Mouse (Mus musculus) heart, postnatal 25 days (tissue): ENCODE measurements around the gene Clspn. TPM values are rescaled to one million over a fixed set of nuclear protein-coding genes. Genes with fewer than 3 reads are reported as not detected.

Experiments used
- DNase-seq: peaks from one replicate; pipeline ENCODE4 v3.0.0; 2022; ENCODE audit warnings: low spot score
- intact Hi-C: fragments of 180-260 bp; cut with DNase I; formaldehyde crosslinking; loops from one replicate; pipeline ENCODE4 v1.15.1; 2025
- total RNA-seq, 2 experiments: library from RNA; stranded (reverse); gene quantifications; 2 replicates each; pipeline ENCODE4 v1.2.3; 2021

The Clspn gene
- total RNA-seq, 2 experiments from 2014 or later: 0.64 to 1.1 TPM

DNA sequence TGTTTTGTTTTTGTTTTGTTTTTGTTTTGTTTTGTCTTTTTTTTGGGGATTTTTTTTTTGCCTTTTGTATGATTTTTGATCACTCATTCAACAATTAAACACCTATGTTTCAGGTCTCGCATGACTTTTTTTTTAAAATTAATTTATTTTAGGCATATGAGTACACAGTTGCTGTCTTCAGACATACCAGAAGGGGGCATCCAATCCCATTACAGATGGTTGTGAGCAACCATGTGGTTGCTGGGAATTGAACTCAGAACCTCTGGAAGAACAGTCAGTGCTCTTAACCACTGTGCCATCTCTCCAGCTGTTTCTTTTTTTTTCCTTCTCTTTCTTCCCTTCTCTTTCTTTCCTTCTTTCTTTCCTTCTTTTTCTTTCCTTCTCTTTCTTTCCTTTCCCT is 3.0 kb upstream of the Clspn start:
- DNase-seq: no peak

DNA sequence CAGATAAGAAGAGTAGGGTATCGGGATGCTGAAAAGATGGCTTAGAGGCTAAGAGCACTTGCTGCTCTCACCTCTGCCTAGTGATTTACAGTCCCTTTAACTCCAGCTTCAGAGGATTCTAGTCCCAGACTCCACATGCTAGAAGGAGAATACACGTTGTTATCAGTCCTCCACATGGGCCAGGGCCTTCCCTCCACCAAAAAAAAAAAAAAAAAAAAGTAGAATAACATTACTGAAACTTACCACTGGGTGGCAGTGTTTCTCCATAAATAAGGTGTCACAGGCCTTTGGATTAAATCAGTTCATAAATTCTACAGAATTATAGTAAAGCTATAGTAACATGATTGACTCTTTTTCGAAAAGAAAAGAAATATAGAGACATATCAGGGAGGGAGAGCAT is 2.3 kb upstream of the Clspn start:
- no peak for DNase-seq
- intact Hi-C loops: loop anchor here (2.0 to 10.0 kb wide), 3 partner anchors 188 to 690 kb away; partner anchors contain the start of gene Smim12

More for the DNA sequence above, 3.0 kb upstream of the Clspn start:
- intact Hi-C loops: loop anchor here (2.0 to 10.0 kb wide), 3 partner anchors 189 to 691 kb away; partner anchors contain the start of gene Smim12

DNA sequence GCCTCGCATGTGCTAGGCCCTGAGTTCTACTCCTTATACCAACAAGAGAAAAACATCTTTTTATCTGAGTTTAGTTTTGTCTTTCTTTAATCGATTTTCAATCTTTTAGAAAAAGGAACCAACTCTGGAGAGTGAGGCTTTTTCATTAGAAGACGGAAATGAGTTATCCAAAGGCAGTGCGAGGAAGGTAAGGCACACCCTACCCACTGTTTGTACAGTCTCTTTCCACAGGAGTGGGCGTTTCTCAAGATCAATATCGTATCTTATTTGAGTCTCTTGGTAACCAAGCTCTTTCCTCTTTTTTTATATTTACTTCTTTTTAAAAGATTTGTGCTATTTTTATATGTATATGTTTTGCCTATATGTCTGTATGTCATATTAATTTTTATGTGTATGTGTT is 7.1 kb downstream of the Clspn start:
- intact Hi-C loops: no loop called here
- DNase-seq: no peak

DNA sequence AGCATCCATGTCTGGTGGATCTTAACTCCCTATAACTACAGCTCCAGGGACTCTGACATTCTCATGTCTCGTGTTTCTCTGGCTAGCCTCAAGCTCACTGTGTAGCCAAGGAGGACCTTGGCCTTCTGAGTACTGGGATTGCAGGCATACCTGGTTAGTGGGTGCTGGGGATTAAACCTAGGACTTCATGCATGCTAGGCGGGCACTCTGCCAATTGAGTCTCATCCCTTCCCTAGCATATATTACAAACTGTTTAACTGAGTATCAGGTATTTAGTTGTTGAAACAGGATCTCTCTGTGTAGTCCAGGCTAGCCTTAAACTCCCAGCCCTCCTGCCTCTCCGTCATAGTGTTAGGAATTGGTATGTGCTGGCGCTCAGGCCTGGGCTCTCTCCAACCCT is 10.5 kb downstream of the Clspn start:
- intact Hi-C loops: no loop called here

DNA sequence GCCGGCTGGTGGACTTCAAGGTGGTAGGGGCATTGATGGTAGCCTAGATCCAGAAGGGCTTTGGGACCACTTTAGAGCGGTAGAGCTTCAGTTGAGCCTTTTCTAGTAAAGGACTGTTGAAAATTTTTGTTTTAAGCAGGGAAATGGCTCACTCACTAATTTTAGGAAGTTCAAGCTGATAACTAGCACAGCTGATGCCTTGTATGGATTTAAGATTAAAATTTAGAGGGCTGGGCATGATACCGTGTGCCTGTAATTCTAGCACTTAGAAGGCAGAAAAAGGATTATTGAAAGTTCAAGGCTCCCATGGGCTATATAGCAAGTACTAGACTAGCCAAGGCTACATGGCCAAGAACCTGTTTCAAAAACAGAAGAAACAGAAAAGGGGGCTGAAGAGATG is 13.0 kb downstream of the Clspn start:
- no peak for DNase-seq
- intact Hi-C loops: no loop called here

More for the DNA sequence above, 10.5 kb downstream of the Clspn start:
- no peak for DNase-seq

DNA sequence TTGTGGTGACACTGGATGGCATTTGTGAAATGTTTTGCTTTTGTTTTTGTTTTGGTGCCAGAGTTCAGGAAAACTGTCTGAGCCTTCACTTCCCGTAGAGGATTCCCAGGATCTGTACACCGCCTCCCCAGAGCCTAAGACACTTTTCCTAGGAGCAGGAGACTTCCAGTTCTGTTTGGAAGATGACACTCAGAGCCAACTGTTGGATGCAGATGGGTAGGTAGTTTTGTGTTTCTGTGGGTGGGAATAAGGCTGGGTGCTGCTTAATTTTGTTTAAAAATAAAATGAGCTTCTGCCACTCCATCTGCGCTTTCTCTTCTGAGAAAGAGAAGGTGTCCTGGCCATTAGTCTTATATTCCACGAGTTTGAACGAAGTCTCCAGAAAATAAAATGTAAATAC is 19.5 kb downstream of the Clspn start:
- intact Hi-C loops: no loop called here
- no peak for DNase-seq

DNA sequence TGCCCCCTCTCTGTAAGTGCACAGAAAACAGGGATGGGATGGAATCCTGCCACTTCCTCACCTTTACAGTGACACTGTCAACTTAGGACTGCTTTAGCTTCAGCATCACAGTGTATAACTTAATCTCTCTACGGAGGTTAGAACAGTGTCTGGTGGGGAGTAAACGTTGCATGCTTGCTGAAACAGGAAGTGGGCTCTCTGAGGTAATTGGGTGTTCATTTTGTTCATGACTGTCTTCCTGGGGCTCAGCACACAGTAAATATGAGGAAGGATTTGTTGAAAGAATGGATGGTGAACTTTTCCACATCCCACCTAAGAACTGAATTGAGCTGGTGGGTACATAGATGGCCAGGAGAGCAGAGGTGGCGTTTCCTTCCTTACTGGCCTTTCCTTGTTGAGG is 21.2 kb downstream of the Clspn start:
- no peak for DNase-seq
- intact Hi-C loops: no loop called here

DNA sequence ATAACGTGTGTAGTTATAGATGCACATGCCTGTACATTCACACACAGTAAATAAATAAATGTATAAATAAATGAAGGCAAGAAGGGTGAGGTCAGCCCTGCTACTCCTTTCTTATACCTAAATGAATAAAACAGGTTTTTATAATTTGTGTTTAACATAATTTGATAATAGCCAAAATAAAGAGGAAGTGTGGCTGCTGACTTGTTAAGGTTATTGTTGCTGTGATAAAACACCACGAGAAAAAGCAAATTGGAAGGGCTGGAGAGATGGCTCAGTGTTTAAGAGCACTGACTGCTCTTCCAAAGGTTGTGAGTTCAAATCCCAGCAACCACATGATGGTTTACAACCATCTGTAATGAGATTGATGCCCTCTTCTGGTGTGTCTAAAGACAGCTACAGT is 22.3 kb downstream of the Clspn start:
- DNase-seq: no peak
- intact Hi-C loops: no loop called here

DNA sequence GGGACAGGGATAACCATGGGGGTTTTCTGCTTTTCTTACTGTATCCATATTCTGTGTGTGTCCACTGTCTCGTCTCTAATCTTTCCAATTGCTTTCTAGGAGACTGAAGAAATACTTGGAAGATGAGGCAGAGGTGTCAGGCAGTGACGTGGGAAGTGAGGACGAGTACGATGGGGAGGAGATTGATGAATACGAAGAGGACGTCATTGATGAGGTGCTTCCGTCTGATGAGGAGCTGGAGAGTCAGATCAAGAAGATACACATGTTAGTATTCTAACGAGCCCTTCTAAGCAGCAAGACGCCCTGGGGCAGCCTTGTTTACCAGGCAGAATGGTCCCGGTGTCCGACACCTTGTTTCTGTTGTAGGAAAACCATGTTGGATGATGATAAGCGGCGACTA is 29.0 kb downstream of the Clspn start:
- intact Hi-C loops: no loop called here
- DNase-seq: no peak

DNA sequence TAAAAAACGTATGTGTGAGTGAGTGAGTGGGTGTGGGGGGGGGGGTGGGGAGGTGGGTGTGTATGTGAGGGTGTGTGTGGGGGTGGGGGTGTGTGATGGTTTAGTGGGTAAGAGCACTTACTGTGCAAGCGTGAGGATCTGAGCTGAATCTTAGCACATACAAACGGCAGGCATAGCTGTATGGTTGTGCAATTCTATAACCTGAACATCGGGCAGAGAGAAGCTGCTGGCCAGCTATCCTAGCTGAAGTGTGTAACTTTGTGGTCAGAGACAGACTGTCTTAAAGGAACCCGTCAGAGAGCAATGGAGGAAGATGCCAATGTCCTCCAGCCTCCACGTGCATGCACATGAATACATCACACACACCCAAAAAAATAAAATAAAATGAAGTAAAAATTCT is 35.3 kb downstream of the Clspn start:
- no peak for DNase-seq
- intact Hi-C loops: no loop called here

DNA sequence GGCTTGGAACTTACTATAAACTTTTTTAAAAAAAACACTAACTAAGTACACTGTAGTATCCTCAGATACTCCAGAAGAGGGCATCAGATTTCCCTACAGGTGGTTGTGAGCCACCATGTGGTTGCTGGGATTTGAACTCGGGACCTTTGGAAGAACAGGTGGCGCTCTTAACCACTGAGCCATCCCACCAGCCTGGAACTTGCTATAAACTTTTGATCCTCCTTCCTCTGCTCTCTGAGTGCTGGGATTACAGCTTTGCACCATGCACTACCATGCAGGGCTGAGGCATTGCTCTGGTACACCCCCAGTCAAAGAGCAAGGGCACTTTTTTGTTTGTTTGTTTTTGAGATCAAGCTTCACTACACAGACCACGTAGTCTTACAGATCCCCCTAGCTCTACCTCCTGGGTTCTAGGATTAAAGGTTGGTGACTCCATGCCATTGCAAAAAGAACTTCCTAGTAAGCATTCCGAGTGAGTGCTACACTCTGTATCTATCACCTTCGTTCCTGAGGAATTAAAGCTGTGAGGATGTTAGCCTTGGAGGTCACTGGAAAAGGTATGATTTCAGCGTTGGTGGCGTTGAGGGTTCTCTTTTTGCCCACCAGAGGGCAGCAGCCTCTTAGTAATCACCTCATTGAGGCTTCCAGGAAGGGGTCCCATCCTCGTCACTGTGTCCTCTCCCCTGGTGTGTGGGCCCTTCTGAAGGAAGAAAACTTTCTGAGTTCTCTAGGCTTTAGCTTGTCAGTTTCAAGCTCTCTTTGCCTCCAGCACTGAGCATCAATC is 43.4 kb downstream of the Clspn start:
- intact Hi-C loops: loop anchor here (1.0 to 2.0 kb wide), 2 partner anchors 141 to 241 kb away; no protein-coding TSS in a partner anchor
- DNase-seq: no peak

DNA sequence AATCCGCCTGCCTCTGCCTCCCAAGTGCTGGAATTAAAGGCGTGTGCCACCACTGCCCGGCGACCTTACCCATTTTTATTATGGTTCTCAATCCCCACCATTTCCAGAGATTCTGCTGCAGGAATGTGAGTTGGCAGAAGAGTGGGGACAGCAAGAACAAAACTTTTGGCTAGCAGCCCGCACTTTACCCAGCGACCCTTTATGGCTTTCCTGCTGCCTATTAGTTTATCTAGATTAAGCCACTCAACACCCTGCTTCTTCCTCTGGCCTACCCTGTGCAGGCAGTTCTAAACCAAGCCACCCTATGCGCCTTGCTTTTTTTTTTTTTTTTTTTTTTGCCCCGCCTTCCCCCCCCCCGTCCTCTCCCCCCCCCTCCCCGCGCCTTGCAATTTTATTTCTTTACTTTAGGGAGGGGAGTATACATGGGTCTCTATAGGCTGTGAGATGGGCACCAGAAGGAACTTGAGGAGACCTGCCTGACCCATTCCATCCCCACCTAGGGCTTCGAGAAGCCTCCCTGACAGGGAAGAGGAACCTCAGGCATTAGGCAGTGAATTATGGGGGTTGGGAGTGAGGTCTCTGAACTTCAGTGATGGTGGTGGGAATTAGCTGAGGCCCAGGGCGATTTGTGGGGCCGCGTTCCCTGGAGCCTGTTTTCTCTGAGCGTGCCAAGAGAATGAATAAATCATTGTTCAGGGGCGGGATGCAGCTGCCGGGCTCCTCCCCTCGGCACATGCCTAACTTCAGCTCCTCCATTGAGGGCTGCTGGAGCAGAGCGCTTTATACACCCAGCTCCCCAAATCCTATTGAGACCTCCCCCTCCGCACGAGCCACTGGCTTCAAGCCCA is 45.1 kb downstream of the Clspn start:
- intact Hi-C loops: loop anchor here (2.0 kb wide), 1 partner anchor 239 kb away; no protein-coding TSS in a partner anchor
- no peak for DNase-seq

DNA sequence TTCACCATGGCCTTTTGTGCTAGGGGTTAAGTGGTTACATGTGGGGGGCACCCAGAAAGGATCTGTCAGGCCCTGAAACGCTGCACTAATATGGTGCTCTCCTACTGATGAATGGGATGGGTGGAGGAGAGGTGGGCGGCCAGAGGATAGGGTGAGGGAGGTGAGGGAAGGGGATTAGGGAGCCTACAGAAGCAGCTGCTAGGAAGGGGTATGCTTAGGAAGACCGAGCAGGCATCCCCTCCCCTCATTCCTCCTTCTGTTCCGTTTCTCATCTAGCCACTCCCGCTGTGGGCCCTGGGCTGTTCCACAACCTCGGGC is 45.7 kb downstream of the Clspn start:
- intact Hi-C loops: no loop called here
- DNase-seq: no peak

DNA sequence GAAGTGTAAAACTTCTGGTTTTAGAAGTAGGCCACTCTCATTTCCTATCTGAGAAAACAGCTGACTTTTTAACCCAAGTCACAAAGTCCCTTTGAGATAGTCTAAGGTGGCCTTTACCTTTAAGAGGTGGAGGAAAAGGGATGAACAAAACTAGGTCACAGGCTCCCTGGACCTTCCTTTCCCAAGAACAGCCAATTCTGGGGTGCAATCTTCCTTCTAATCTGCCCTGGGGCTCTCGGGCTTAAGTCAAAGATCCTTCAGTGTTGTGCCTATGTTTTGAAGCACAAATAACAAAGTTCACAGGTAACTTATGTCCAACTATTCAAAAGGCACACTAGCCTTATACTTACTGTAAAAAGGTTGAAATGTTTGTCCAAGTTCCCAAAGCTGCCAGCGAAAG is 47.4 kb downstream of the Clspn start:
- DNase-seq: no peak
- intact Hi-C loops: no loop called here

DNA sequence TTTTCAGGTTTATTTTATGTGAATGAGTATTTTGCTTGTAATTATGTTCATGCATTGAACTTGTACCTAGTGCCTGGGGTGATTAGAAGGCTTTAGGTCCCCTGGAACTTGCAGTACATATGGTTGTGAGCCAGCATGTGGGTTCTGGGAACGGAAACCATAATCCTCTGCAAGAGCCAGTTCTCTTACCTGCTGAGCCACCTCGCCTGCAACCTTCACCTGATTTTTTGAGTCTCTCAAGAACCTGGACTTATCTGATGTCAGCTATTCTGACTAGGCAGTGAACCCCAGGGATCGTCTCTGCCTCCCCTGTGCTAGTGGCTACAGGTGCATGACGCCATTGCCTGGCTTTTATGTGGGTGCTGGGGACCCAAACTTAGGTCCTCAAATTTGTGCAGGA is 49.0 kb downstream of the Clspn start:
- DNase-seq: no peak
- intact Hi-C loops: no loop called here

DNA sequence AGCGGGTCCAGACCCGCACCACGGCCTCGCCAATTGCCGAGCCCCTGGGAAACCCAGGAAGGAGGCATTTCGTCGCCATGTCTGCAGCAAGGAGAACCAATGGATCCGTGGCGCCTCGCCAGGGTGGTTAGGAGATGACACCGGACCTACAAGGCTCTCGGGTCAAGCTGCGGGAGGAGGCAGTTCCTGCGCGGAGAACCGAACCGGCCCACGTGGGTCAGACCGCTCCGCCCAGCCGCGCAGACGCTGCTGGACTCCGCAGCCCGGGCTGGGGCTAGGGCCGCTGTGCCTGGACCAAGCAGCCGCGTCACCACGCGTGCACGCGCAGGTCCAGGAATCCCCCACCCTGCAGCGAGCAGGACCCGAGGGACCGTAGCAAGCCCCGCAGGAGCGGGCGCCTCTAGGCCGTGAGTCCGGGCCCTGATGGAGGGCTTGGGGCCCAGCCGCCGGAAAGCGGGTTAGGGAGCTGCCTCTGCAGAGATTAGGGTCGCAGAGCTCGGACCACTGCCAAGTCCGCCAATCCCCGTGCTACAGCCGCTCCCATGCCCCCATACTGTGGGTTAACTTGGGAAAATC is 53.0 kb downstream of the Clspn start, which contains the start of gene 5730409E04Rik:
TSS of gene 5730409E04Rik (plus strand) at position 213 of the 576 bp plus-strand sequence.
- intact Hi-C loops: no loop called here

DNA sequence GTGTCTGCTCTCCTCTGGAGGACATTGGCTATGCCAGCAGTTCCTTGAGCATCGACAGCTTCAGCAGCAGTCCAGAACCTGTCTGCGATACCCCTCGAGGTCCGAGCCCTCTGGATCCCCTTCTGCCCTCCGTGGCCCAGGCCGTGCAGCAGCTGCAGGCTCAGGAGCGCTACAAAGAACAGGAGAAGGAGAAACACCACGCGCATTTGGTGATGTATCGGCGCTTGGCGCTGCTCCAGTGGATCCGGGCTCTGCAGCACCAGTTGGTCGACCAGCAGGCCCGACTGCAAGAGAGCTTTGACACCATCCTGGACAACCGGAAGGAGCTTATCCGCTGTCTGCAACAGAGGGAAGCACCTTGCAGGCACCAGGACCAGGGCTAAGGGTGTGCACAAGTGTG is 55.3 kb downstream of the Clspn start:
- intact Hi-C loops: no loop called here
- no peak for DNase-seq

More for the DNA sequence above, 53.0 kb downstream of the Clspn start, which contains the start of gene 5730409E04Rik:
- peak; percentile 78 for DNase-seq

DNA sequence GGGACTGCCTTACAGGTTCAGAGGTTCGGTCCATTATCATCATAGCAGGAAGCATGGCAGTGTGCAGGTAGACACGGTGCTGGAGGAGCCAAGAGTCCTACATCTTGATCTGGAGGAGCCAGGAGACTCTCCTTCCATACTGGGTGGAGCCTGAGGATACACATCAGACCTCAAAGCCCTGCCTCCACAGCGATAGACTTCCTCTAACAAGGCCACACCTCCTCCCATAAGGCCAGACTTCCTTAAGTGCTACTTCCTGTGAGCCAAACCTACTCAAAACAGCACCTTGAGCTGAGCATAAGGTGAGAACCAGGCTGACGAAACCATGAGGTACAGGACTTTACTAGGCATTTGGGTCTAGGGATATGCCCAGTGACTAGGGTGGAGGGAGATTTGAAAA is 59.6 kb downstream of the Clspn start:
- no peak for DNase-seq
- intact Hi-C loops: no loop called here

DNA sequence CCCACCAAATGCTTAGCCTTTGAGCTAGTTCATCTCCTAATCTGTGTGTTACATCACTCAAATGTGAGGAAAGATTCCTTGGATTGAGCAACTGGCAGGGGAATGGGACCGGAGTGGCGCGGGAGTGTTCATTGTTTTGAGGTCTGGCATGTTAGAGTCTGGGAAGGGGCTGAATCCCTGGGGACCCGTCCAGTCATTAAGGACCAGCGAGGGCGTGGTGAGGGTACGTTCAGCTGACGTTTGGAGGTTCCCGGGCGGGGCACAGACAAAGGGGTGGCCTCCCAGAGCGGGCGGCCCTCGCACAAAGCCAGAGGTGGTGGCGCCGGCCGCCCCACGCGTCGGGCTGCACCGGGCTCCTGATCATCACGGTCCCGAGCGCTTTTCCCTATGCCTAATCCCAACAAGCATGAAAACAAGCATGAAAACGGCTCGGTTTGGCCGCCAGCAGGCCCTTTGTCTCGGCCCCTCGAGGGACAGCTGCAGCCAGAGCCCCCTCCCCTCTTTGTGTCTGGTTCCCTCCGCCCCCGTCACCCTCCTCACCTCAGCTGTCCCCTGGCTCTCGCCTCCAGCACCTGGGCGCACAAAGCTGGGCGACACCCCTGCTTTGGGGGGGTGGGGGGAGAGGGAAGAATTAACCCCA is 63.1 kb downstream of the Clspn start:
- intact Hi-C loops: no loop called here

DNA sequence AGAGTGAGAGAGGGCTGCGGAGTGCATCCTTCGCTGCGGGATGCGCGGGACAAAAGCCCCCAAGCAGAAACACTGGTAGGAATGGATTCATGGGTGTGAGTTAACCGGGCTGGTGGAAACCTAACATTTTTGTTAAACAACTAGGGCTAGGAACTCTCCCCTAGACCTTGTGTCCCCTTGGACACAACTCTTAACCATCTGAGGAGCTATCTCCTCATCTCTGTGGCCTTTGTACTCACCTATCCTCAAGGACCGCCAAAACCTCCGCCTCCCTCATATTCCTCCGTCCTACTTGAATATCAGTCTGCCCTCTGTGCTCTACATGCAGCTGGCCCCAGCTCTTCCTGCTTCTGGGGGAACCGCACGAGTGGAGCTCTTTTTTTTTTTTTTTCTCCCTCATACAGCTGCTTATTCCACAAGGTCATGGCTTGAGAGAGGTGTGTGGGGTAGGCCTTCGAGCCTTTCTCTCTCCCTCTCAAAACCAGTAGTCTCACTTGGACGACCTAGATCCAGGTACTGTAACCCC is 63.7 kb downstream of the Clspn start:
- no peak for DNase-seq
- intact Hi-C loops: no loop called here

More for the DNA sequence above, 63.1 kb downstream of the Clspn start:
- DNase-seq: no peak
